Mouse (Mus musculus) adrenal gland, postnatal 10 days (tissue): Measurements from ENCODE around the gene Etv3. TPM values are rescaled to one million over a fixed set of nuclear protein-coding genes. Genes with fewer than 3 reads are reported as not detected.
"Not testable (repeated sequence)": the region's sequence is repeated elsewhere in the genome, so short reads cannot be mapped to it uniquely, and the experiment has no call there.

Experiments
- DNase-seq: peaks from one replicate; pipeline ENCODE4 v3.0.0; 2021; ENCODE audit warnings: mixed read lengths
- total RNA-seq, 2 experiments: library from RNA; stranded (reverse); gene quantifications; 2 replicates each; pipeline ENCODE4 v1.2.3; 2021

The Etv3 gene
- total RNA-seq, 2 experiments from 2014 or later = 27.4 to 28.4 TPM

DNA sequence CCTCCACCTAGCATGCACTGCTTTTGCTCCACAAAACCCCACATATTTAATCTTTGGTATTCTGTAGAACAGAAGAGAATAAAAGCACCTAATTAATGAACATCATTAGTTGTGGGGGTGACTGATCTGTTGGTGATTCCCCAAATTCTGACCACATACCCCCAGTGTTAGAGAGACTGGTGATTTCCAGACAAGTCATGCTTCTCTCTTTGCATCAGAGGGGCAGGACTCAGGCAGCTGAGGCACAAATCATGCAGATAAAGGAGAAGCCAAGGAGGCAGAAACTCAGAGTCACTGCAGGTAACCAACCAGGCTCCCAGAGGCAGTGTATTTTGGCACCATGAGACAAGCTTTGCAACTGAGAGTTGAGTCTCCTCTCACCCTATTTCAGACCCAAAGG lies 6.8 kb upstream of the Etv3 start:
- DNase-seq = no peak

DNA sequence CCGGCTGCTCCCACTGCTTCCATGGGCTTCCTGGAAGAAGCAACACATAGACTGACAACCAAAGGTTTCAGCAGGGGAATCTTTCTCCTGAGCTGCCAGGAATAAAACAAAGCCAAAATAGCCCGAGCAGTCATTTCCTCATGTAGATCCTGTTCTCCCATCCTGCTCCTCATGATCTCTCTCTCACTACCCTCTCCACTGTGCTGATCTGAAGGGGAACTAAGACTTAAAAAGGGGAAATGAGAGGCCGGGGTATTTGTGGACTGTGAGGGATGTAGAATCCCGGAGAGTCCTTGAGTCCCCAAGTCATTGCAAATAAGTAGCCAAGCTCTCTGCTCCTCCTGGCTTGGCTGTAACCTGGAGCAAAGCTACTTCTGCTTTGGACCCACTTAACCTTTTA lies 4.1 kb upstream of the Etv3 start:
- no peak for DNase-seq

DNA sequence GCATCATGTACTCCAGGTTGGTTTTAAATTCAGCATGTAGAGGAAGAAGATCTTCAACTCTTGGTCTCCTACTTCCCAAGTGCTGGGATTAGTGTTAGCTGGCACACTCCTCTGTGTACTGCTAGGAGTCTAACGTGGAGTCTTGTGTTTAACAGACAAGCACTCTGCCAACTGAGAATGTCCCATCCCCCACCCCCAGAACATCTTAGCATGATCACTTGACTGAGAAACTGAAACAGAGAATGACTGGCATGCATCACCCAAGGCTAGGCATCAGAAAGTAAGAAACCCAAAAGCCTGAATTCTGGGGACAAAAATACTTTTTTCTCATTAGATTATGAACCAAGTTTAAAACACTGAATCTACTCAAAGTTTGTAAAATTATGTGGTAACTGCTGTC lies 3.4 kb upstream of the Etv3 start:
- DNase-seq = no peak

DNA sequence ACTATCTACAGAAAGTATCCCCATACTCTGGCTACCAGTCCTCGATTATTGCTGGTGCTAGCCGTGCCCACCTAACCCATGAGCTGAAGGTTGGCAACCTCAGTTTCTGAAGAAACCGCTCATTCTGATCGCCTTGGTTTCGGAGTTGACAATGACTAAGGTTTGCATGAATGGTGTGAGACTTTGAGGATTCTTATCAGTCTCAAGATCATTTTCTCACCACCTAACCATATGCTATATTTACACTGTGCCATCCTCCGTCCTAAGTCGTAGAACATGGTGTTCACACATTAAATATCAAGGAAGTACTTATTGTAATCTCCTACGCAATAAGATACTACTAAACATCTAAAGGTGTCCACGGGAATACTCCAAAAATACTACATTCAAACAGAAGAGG lies 1.5 kb upstream of the Etv3 start:
- no peak for DNase-seq

DNA sequence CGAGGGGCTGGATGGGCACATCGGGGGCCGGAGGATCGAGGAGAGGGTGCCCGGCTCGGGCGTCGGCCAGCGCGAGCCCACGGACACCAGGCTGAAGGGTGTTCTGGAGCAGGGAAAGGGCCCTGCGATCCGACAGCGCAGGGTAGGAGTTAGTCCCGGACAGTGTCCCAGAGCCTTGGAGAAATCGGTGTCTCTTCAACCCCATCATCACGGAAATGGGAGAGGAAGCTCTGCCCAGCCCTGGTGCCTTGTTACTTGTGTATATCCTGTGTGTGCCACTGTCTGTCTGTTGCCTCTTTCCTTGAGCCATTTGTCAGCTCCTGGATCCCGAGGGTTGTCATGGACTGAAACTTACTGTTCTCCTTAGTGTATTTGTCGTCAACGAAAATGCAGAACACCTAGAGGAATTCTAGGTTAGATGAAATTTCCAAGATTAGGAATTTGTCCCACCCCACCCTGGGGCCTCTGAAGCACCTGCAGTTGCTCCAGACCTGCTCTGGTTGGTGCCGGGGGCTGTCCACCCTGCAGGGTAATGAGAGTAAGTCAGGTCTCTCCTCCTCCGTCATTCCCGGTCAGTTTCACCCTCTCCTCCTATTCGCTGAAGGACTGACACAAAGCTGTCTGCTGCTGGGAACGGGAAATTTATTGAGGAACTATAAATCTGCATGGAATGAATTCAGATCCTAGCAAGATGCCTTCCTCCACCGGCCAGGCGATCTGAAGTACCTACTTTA lies 797 bp downstream of the Etv3 start:
- DNase-seq = peak; percentile 54

DNA sequence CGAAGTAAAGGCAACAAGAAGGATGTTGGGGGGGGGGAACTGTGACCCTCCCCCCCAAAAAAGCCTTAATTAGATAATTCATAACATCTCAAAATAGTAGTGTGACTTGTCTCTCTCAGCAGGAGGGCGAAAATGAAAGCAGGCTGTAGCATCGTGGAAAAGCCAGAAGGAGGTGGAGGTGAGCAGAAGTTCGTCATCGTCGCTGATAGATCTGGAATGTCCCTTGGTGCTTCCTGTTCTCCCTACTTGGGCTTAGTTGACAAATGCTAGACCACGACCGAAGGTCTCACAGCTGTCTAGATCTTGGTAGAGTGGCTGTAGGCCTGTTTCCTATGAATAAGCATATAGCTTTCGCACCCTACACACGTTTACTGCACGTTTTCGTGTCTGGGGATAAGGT lies 1.9 kb downstream of the Etv3 start:
- no peak for DNase-seq

DNA sequence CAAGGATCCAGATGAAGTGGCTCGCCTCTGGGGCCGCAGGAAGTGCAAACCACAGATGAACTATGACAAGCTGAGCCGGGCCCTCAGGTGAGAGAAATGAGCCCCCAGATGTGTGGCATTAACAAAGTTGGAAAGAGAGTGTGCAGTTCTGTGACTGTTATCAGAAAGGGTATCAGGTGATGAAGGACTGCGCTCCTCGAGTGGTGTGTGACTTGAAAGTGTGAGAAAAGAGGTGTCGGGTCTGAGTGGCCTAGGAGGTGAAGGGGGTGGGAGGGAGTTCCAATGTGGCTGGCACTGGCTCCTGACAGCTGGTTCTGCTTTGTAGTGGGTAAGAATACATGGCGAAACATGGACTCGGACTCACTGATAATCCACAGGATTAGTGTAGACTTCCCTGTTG lies 2.8 kb downstream of the Etv3 start:
- no peak for DNase-seq

DNA sequence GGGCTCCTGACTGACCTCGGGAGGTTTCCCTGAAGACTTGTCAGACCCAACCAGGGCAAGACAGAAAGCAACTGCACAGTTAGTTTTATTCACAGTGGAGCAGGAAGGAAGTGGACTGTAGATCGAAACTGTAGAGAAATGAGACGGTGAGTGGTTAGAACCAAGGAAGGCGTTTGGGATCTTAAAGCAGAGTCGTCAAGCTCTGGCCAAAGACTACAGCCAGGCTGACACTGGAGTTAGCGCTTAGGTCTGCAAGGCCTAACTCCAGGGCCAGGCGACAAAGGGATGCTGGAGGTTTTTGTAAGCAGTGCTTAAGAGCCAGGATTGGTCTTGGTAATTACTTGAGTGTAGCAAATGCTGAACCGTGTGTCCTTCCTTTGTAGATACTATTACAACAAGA lies 3.6 kb downstream of the Etv3 start:
- no peak for DNase-seq

DNA sequence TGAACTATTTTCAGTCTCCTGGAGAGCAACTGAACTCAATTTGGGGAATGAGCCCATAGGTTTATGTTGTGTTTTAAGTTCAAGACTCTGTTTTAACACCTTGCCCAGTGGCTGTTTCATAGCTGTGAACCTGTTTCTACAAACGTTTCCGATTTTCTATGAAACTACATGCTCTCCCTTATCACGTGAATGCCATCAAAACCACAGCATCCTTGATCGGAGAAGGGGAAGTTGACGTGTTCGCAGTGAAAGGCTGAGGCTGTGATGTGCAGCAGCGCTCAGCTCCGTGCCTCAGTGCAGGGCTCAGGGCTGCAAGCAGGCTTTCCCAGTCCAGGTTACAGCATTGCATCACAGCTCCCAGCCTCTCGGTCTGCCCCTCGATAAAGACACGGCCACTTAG lies 4.4 kb downstream of the Etv3 start:
- no peak for DNase-seq

DNA sequence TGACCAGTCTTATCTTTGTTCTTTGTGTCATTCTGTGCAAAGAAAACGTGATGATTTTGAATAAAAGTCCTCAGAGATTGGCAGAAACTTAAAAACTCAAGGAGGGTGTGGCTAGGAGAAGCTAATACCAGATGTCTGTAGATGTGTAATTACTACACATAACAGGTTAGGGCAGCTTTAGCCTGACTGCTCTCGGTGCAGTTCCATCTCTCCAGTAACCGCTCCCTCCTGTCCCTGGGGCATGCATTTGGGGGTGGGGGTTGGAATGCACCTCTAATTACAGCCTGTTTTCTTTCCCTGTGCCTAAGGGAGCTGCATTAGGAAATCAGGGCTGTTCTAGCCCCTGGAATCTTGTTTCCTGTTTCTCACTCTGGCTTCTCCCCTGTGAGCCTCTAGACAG lies 5.0 kb downstream of the Etv3 start:
- DNase-seq = no peak

DNA sequence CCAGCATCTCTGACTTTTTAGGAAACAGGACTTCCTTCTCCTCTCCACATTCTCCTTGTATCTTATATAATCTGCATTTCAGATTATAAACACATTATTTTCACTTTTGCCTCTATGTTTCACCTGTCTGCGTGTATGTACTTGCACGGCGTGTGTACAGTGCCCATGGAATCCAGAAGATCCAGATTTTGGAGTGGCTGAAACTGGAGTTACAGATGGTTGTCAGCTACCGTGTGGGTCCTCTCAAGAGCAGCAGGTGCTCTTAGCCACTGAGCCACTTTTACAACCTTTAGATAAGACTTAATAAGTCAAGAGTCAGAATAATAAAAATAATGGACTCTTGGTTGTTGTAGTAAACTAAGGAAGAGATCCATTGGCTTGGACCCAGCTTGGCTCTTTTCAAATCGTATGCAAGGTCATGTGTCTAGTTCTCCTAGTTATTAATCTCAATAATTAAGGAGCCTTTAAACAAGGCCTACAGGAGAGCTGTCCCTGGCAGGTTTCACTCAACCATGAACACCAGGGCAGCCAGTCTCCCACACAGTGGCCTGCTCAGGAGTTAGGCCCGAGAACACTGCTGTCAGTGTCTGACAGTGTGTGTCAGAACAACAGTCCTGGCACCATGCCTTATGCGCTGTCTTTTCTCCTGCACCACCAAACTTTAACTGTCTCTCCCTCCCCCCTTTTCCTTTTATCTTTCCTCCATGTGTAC lies 8.6 kb downstream of the Etv3 start:
- peak; percentile 20 for DNase-seq

DNA sequence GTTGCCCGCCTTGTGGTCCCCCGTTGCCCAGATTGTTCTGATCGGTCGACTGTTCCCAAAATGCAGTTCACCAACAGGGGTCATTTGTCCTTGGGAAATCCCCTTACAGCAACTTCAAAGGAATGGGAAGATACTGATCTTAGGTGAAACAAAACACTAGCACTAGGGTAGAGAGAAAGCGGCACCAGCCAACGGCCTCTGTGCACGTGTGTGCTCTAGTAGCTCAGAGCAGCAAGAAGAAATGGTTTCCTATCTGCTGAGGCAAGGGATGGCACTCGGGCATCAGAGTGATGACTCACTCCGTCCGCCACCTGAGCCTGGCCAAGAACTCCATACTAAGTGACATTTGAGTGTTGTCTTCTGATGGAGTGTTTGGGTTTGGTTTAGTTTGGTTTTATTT lies 12.8 kb downstream of the Etv3 start:
- DNase-seq = no peak

DNA sequence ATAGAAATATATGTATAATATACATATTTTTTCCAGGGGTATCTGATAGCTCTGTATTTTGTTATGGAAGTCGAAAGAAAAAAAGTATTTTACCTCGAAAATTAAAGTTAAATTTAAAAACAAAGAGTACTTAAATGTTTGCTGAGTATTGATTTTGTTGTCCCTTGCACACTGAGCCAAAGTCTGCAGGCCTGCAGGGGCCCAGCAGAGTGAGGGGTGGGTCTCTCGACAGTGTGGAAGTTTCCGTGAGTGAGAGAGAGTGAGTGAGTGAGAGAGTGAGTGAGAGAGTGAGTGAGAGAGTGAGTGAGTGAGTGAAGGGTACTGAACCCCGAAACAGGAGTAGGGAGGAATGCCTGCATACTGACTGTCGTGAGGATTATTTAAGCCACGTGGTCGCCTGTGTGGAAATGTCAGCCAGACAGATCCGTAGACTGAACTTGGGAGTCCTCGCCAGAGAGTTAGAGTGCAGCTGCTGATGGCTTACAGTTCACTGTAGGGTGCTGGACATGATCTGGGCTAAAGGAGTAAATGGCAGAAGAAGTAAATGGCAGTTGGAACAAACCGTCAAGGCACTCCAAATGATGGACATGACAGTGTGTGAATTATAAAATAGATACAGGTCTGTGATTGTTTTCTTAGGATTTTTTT lies 14.9 kb downstream of the Etv3 start:
- DNase-seq = no peak

DNA sequence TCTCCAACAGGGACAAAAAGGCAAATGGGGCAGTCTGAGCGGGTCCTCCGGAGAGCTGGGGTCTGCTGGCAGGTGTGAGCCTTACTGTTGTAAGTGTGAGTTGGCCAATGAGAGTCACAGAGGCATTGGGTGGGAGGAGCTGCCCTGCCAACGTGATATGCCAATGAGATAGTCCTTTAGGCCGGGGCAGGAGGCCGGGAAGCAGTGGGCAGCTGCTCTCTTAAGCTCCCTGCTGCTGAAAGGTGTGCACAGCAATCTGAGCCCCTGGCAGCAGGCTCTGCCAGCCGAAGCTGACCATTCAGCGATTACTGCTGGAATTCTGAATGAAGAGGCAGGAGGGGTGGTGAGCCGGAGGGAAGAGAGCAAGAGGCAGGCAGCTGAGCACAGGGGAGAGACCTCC lies 15.5 kb downstream of the Etv3 start:
- DNase-seq = no peak

DNA sequence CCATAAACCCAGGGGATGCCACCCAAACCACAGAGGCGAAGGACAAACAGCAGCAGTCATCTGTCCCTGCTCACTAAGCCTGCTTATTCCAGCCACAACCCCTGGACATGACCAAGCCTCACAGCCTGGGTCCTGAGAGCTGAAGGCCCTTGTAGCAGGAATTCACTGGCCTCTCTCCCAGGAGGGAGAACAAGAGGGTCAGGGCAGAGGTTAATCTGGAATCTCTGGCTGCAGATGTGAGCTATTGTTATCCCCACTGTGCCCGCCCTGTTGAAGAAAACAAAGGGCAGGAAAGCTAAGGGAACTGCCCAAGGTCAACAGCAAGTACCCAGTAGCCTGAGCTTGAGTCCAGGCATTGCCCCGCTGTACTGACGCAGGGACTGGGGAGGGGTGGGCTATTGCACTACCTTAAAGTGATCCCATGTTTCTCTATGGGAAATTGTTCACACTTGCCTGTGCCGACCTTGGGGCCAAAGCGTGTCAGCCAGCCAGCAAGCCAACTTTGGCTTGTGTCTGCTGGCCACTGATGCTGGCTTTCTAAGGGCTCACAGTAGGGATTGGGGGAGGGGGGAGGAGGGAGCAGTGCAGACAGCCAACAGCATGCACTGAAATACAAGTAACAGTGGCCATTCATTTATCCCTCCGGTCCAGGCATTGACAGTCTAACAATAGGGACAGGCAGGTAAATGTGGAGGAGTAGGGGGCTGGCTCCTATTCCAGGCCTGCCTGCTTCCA lies 17.4 kb downstream of the Etv3 start:
- peak; percentile 33 for DNase-seq

DNA sequence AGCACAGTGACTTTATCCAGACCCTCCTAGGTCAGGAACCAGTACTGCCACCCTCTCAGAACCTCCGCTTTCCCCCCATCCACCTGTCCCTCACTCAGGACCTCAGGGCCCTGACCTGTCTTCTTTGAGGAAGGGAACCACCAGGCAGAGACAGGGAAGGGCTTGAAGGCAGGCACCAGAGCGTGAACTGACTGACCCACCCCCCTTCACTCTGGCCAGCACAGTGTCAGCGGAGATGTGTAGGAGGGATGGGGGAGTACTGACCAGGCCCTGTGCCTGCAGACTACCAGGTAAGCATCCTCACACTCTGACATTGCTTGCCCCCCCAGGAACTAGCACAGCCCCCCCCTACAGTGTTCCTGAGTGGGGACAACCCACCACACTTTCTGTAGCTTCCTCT lies 20.3 kb downstream of the Etv3 start:
- no peak for DNase-seq

DNA sequence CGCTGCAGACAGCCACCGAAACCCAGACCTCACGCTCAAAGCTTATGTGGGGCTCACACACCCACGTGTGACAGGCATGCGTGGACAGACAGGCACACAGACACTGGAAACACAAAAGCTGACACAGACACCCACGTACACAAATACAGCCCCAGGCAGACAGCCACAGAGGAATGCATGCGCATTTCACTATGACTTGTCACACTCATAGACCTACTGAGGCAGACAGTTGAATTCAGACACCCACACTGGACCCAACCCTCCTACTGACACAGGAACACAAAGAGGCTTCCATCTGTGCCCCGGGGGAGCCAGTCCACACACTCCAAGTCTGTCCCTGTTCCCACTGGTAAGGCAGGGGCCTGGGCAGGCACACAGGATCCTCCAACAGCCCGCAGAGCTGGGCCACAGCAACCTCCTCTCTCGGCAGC lies 21.1 kb downstream of the Etv3 start:
- no peak for DNase-seq

DNA sequence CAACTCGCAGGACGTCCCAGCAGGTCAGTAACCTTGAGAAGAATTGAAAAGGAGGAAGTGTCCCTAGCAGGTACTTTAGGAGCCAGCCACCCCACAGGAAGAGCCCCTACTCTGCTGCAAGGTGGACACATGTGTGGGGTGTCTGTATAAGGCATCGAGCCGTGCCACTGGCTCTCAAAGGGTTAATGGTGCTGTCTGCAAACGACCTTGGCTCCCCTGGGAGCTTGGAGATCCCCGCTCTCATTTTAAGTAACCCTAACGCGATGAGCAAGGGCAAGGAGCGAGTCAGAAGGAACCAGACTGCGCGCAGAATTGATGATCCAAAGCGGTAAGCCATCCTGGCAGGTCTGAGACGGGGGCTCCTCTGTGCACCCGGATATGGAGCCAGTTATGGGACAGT lies 24.7 kb downstream of the Etv3 start:
- no peak for DNase-seq

DNA sequence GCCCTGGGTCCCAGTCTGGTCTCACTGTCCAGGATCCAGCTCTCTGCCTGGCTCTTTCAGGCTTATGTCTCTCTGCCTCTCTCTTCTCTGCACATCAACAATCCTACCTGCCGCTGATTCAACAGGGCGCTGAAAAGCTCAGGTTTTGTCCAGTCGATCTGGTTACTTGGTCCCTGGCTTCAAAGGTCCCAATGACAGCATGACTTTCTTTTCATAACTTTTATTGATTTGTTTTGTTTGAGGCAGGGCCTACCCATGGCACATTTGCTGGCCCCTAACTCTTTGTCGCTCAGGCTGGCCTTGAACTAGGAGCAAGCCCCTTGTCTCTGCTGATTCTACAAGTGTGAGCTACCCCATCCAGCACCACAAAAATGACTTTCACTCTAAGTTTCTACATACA lies 27.1 kb downstream of the Etv3 start:
- no peak for DNase-seq

DNA sequence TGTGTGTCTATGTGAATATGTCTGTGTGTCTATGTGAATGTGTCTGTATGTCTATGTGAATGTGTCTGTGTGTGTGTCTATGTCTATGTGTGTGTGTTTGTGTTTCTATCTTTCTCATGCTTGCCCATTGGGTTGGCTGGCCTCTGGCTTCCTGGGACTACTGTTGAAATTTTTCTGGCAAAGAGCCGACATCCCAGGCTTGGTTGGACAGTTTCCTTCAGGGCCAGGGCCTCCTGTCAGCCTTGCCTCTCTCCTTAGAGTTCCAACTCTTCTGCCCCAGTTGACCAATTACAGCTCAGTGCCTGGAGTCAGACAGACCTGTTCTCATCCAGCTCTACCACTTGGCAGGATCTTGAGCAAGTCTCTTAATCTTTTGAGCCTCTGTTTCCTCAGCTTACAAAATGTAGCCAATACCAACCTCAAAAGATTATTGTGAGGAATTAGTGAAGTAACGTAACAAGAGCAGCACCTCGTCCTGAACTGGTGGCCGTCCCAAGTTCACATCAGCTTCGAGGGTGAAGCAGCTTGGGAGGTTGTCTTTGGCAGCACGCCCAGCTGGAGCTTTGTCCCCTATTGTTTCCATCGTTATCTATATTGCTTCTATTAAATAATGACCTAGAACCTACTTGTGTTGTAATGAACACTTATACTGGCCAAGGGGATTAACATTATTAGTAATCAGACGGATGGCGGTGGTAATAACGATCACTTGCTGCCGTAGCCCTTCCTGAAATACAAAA lies 28.2 kb downstream of the Etv3 start:
- peak; percentile 66 for DNase-seq

DNA sequence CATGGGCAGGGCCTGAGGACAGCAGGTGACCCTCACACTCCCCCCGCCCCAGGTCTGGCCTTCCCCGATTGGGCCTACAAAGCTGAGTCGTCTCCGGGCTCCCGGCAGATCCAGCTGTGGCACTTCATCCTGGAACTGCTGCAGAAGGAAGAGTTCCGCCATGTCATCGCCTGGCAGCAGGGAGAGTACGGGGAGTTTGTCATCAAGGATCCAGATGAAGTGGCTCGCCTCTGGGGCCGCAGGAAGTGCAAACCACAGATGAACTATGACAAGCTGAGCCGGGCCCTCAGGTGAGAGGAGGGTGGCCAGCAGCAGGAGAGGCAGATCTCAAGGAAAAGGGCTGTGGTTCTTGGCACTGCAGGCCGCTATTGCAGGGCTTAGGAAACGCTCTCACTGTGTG lies 29.7 kb downstream of the Etv3 start:
- DNase-seq = not testable (repeated sequence)

DNA sequence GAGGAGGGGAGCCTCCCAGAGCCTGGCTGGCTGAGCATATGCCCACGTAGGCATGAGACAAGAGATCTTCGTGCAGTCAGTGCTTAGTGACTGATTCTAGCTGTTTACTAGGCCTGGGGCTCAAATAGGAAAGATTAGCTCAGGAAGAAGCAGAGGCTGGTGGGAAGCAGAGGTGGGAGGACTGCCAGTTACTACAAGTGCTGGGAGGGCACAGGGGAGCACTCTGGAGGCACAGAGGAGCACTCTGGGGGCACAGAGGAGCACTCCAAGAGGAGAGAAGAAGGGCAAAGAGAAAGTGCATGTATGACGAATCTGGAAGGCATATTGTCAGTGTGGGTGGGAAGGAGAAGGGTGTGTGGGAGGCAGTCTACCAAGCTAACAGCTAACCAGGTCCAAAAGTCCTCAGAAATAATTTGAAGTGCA lies 30.9 kb downstream of the Etv3 start:
- no peak for DNase-seq
